Mouse (Mus musculus) small intestine, adult 2 months (tissue): ENCODE measurements around the gene Hoxb1.

Source experiments
- CTCF ChIP-seq: fragments of 200-500 bp; IDR thresholded peaks from 2 replicates; pipeline ENCODE4 v1.5.1; 2012; ENCODE audit warnings: low read depth, mild to moderate bottlenecking, control low read depth, inconsistent platforms, low read length, moderate library complexity, mixed read lengths; ENCODE audit not compliant: insufficient replicate concordance, insufficient read length; ENCODE audit errors: extremely low read depth
- POLR2A ChIP-seq: fragments of 200-500 bp; IDR thresholded peaks from 2 replicates; pipeline ENCODE4 v1.6.1; 2012; ENCODE audit warnings: low read depth, mild to moderate bottlenecking, control low read depth, inconsistent platforms, low read length, moderate library complexity

- TF ChIP-seq CTCF = no peak
- no peak; the same call in 1 of the 2 replicates for TF ChIP-seq POLR2A
These were observed 13.7 kb upstream of the Hoxb1 start for GRCm38 (mm10) chr11:96351831-96352230.
